Mouse (Mus musculus) erythroid progenitor cell, adult 5-6 weeks (primary cell): ENCODE results near the gene Idnk. TPM values are rescaled to one million over a fixed set of nuclear protein-coding genes. Genes with fewer than 3 reads are reported as not detected.
A peak's percentile ranks its signal among the peaks of the same experiment; 100 is the strongest.

Experiments
- ATAC-seq: replicated peaks from 2 replicates; pipeline ENCODE4 v1.8.0; 2016; ENCODE audit warnings: moderate number of reproducible peaks, mild to moderate bottlenecking, moderate TSS enrichment, inconsistent platforms; ENCODE audit not compliant: poor library complexity, low FRiP score, severe bottlenecking
- total RNA-seq, 2 experiments: library from RNA; stranded (forward) in 1 of 2; stranded (reverse) in 1 of 2; fragments of 150-400 nt in 1 of 2; fragments of 186-747, 209-891 nt in 1 of 2; gene quantifications; 2 replicates each; pipeline versions ENCODE4 v1.2.3 to v1.2.4; 2015 to 2017; ENCODE audit warnings: low replicate concordance in 2 of 2

The Idnk gene
- total RNA-seq, 2 experiments from 2014 or later, result 18.4 to 20.5 TPM

GRCm38 (mm10) chr13:58187751-58188150, 30.3 kb downstream of the Idnk start:
- ATAC-seq, result no peak

GRCm38 (mm10) chr13:58188412-58188811, 31.0 kb downstream of the Idnk start:
- peak; percentile 89 for ATAC-seq

- no peak for ATAC-seq
Measured at GRCm38 (mm10) chr13:58189473-58189872, 32.0 kb downstream of the Idnk start.

- ATAC-seq, result no peak
Measured at GRCm38 (mm10) chr13:58191516-58191915, 34.1 kb downstream of the Idnk start.

GRCm38 (mm10) chr13:58192146-58192545, 34.7 kb downstream of the Idnk start:
- no peak for ATAC-seq

GRCm38 (mm10) chr13:58193221-58193620, 35.8 kb downstream of the Idnk start:
- no peak for ATAC-seq

GRCm38 (mm10) chr13:58194908-58195307, 37.5 kb downstream of the Idnk start:
- no peak for ATAC-seq

- ATAC-seq, result no peak
Measured at GRCm38 (mm10) chr13:58197211-58197610, 39.8 kb downstream of the Idnk start.

- ATAC-seq, result no peak
Measured at GRCm38 (mm10) chr13:58197981-58198640, 40.7 kb downstream of the Idnk start.

- ATAC-seq, result no peak
Measured at GRCm38 (mm10) chr13:58201343-58201742, 43.9 kb downstream of the Idnk start.

- ATAC-seq, result no peak
Measured at GRCm38 (mm10) chr13:58201908-58202307, 44.5 kb downstream of the Idnk start.

GRCm38 (mm10) chr13:58202903-58203302, 45.5 kb downstream of the Idnk start:
- no peak for ATAC-seq

- no peak for ATAC-seq
Measured at GRCm38 (mm10) chr13:58204202-58204601, 46.8 kb downstream of the Idnk start.

- 0 out of 2 replicates have a peak, but pooled peaks have one; percentile 25 for ATAC-seq
Measured at GRCm38 (mm10) chr13:58204986-58205385, 47.5 kb downstream of the Idnk start.

- ATAC-seq, result no peak
Measured at GRCm38 (mm10) chr13:58206084-58206483, 48.6 kb downstream of the Idnk start.

- ATAC-seq, result no peak
Measured at GRCm38 (mm10) chr13:58210441-58210840, 53.0 kb downstream of the Idnk start.

GRCm38 (mm10) chr13:58212530-58212929, 55.1 kb downstream of the Idnk start:
- no peak for ATAC-seq

GRCm38 (mm10) chr13:58213801-58214200, 56.4 kb downstream of the Idnk start:
- ATAC-seq, result no peak
